ENCODE assay signal across 25 mouse cellular contexts in genomic region chr1:104773207-104773606, GRCm38 (mm10). TPM values are rescaled to one million over a fixed set of nuclear protein-coding genes. Genes with fewer than 3 reads are reported as not detected.
DNase-seq lines count a peak whose midpoint lies in the region; ATAC-seq and TF ChIP-seq lines count a peak whose summit lies in the region.
"Had no signal": no experiment of that assay in that cellular context is flagged by ENCODE, and none has a peak within 500 bp of the region (broad histone marks: within the 10 kb centered on the region; RNA-seq: fewer than 3 reads in every experiment).

No protein-coding gene starts in this region.

- no peak for TF ChIP-seq CTCF in layer of hippocampus, adult 2 months (conservative IDR thresholded peaks at IDR 0.05)
- no peak for TF ChIP-seq CTCF in left cerebral cortex, adult 2 months (IDR thresholded peaks at IDR 0.05)

- peak overlapping the region; percentile 93; the same call in 1 of the 2 replicates for H3K27ac ChIP-seq in layer of hippocampus, adult 2 months
- peak overlapping the region; percentile 95; the same call in 1 of the 2 replicates for H3K27ac ChIP-seq in left cerebral cortex, adult 2 months

- ATAC-seq in frontal cortex, adult (ENCODE audit: low TSS enrichment): peak; percentile 62
- ATAC-seq: activated CD4-positive, CD25-positive, alpha-beta regulatory T cell, adult 4 months; CD4-positive, CD25-positive, alpha-beta regulatory T cell, adult 4 months; Patski had no signal

- no peak overlapping the region for H3K4me3 ChIP-seq in layer of hippocampus, adult 2 months
- H3K4me3 ChIP-seq in left cerebral cortex, adult 2 months: no peak overlapping the region

- DNase-seq in frontal cortex, adult 2 months (ENCODE audit: extremely low spot score in 1 of 2, low spot score in 1 of 2): no peak
- DNase-seq in layer of hippocampus, adult 2 months (ENCODE audit: low spot score in 2 of 2): no peak
- no peak for DNase-seq in layer of hippocampus, postnatal 10 days (ENCODE audit: low spot score in 2 of 2)
- DNase-seq in left cerebral cortex, adult 2 months (ENCODE audit: extremely low spot score in 1 of 2, low spot score in 2 of 2): no peak
- no peak for DNase-seq in left cerebral cortex, postnatal 4 days
- peak; percentile 55 for DNase-seq in brain, adult 2 months (ENCODE audit: low read depth, low spot score)
- DNase-seq in cerebellum, adult 18-20 months: no peak
- DNase-seq: adrenal gland, adult 2 months; adrenal gland, adult 8-10 months; adrenal gland, postnatal 10 days; adrenal gland, postnatal 14 days; adrenal gland, postnatal 25 days; adrenal gland, postnatal 36 days; B cell, adult 2 months; cerebellum, adult 11 months; cerebellum, adult 11-12 months; cerebellum, adult 2 months had no signal

- intact Hi-C loops in left cerebral cortex, adult 2 months (cut with DNase I): loop anchor here (5.0 kb wide), 3 partner anchors 44 to 546 kb away; no protein-coding TSS in a partner anchor
- intact Hi-C loops in left cerebral cortex, postnatal 4 days (cut with DNase I): loop anchor here (5.0 kb wide), 1 partner anchor 169 kb away; no protein-coding TSS in a partner anchor

RNA-seq across cellular contexts. Expression of gene Cdh20, which starts 4.9 kb away (rescaled TPM):
- 16.6 and 17.8 TPM in 2 replicates for polyA plus RNA-seq in frontal cortex, adult 2 months (2012; rRNA removed)
- total RNA-seq in layer of hippocampus, adult 2 months (2021): 10 to 100 TPM; 12.4 to 12.5 TPM
- total RNA-seq in layer of hippocampus, postnatal 10 days (2021): 10 to 100 TPM; 17.8 to 18.0 TPM
- total RNA-seq in left cerebral cortex, adult 2 months (2021): 10 to 100 TPM; 19.1 to 19.2 TPM
- total RNA-seq in left cerebral cortex, postnatal 4 days (2021): 10 to 100 TPM; 15.8 to 17.2 TPM
- total RNA-seq: CH12.LX, MEL had no signal
- polyA plus RNA-seq: activated CD4-positive, CD25-positive, alpha-beta regulatory T cell, adult 4 months; C2C12; CD4-positive, CD25-positive, alpha-beta regulatory T cell, adult 4 months; G1E; Patski had no signal
